In genomic region chr3:96571896-96572698, GRCm38 (mm10) we compare ENCODE assay signal across 9 mouse cellular contexts. TPM values are rescaled to one million over a fixed set of nuclear protein-coding genes. Genes with fewer than 3 reads are reported as not detected.
A peak's percentile ranks its signal among the peaks of the same experiment; 100 is the strongest.
DNase-seq lines count a peak whose midpoint lies in the region; ATAC-seq lines count a peak whose summit lies in the region.
"Had no signal": no experiment of that assay in that cellular context is flagged by ENCODE, and none has a peak within 500 bp of the region (broad histone marks: within the 10 kb centered on the region; RNA-seq: fewer than 3 reads in every experiment).

No protein-coding gene starts in this region.

- ATAC-seq in kidney, embryonic 15.5 days (replicated peaks; ENCODE audit: low FRiP score) = no peak

- no peaks in the 10 kb centered on the region for H3K9me3 ChIP-seq in kidney, embryonic 15.5 days (replicated peaks)

- H3K9ac ChIP-seq in kidney, embryonic 15.5 days = no peak overlapping the region

- H3K27me3 ChIP-seq in kidney, embryonic 15.5 days = no peaks in the 10 kb centered on the region

- H3K4me3 ChIP-seq in kidney, embryonic 15.5 days (replicated peaks) = no peak overlapping the region

- peak; percentile 40 to 64 for DNase-seq in adrenal gland, postnatal 36 days
- no peak for DNase-seq in adrenal gland, postnatal 25 days
- DNase-seq in gastrocnemius, postnatal 14 days = peak; percentile 36
- peak; percentile 58 to 63 for DNase-seq in lung, postnatal 4 days
- DNase-seq in thymus, postnatal 14 days = no peak
- no peak for DNase-seq in neural tube, embryonic 10.5 days (ENCODE audit: extremely low spot score, low spot score)
- DNase-seq in right cerebral cortex, postnatal 36 days (ENCODE audit: low spot score in 2 of 2) = no peak
- DNase-seq: cerebellum, adult 11 months had no signal

- WGBS in kidney, embryonic 15.5 days = 72% methylated on average over 16 of the region's 16 CpGs

- intact Hi-C loops in gastrocnemius, postnatal 14 days (cut with DNase I; ENCODE audit: low total_unique reads) = no loop called here

- H3K4me2 ChIP-seq in kidney, embryonic 15.5 days = no peak overlapping the region

- H3K27ac ChIP-seq in kidney, embryonic 15.5 days = peak overlapping the region; percentile 72

- H3K36me3 ChIP-seq in kidney, embryonic 15.5 days = no peaks in the 10 kb centered on the region

- H3K4me1 ChIP-seq in kidney, embryonic 15.5 days = peaks cover 49% of the 10 kb centered on the region

RNA-seq across cellular contexts. Expression of gene Gm16253, which starts 4.7 kb away (rescaled TPM):
- total RNA-seq in adrenal gland, postnatal 36 days (2021) = not detected
- not detected in 2 replicates for total RNA-seq in adrenal gland, postnatal 25 days (2021)
- total RNA-seq in gastrocnemius, postnatal 14 days (2021) = 1 to 10 TPM; 1.2 to 1.5 TPM
- polyA plus RNA-seq in kidney, embryonic 15.5 days (2015; fragmentation: Nextera tagmentation; extraction: Ambion mirVana) = 2.1 TPM in 2 replicates

RNA-seq across cellular contexts. Expression of gene Txnip, which starts 14.3 kb away (rescaled TPM):
- total RNA-seq in adrenal gland, postnatal 36 days (2021) = 100 to 1,000 TPM; 515 to 572 TPM
- 421 and 586 TPM in 2 replicates for total RNA-seq in adrenal gland, postnatal 25 days (2021)
- total RNA-seq in gastrocnemius, postnatal 14 days (2021) = 100 to 1,000 TPM; 288 to 458 TPM
- polyA plus RNA-seq in kidney, embryonic 15.5 days (2015; fragmentation: Nextera tagmentation; extraction: Ambion mirVana) = 144 and 153 TPM in 2 replicates

RNA-seq across cellular contexts. Expression of gene Polr3gl, which starts 21.9 kb away (rescaled TPM):
- 10 to 100 TPM; 29.4 to 33.3 TPM for total RNA-seq in adrenal gland, postnatal 36 days (2021)
- 37.7 and 44.9 TPM in 2 replicates for total RNA-seq in adrenal gland, postnatal 25 days (2021)
- 10 to 100 TPM; 30.3 to 34.0 TPM for total RNA-seq in gastrocnemius, postnatal 14 days (2021)
- polyA plus RNA-seq in kidney, embryonic 15.5 days (2015; fragmentation: Nextera tagmentation; extraction: Ambion mirVana) = 38.1 and 39.8 TPM in 2 replicates

RNA-seq across cellular contexts. Expression of gene Ankrd34a, which starts 24.3 kb away (rescaled TPM):
- total RNA-seq in adrenal gland, postnatal 36 days (2021) = 1 to 10 TPM in 1 of 2 experiments, under 1 TPM in 1; 0.95 to 1.0 TPM
- 0.71 and 0.97 TPM in 2 replicates for total RNA-seq in adrenal gland, postnatal 25 days (2021)
- 1 to 10 TPM in 1 of 2 experiments, under 1 TPM in 1; 0.66 to 1.9 TPM for total RNA-seq in gastrocnemius, postnatal 14 days (2021)
- 1.8 and 2.8 TPM in 2 replicates for polyA plus RNA-seq in kidney, embryonic 15.5 days (2015; fragmentation: Nextera tagmentation; extraction: Ambion mirVana)

RNA-seq across cellular contexts. Expression of gene Lix1l, which starts 28.9 kb away (rescaled TPM):
- 10 to 100 TPM; 29.3 to 52.1 TPM for total RNA-seq in adrenal gland, postnatal 36 days (2021)
- total RNA-seq in adrenal gland, postnatal 25 days (2021) = 32.9 and 50.0 TPM in 2 replicates
- total RNA-seq in gastrocnemius, postnatal 14 days (2021) = 10 to 100 TPM; 13.6 to 16.4 TPM
- 6.5 and 8.0 TPM in 2 replicates for polyA plus RNA-seq in kidney, embryonic 15.5 days (2015; fragmentation: Nextera tagmentation; extraction: Ambion mirVana)

Comparison
In these comparisons a context has a peak if more than half of its experiments do, and no peak if none do; other contexts are left out.
1. DNase-seq: peak in adrenal gland, postnatal 36 days (2 of 2), gastrocnemius, postnatal 14 days (single experiment) and lung, postnatal 4 days (2 of 2); none in adrenal gland, postnatal 25 days (single experiment), thymus, postnatal 14 days (single experiment), neural tube, embryonic 10.5 days (single experiment) and right cerebral cortex, postnatal 36 days (0 of 2).